Mouse (Mus musculus) hindbrain, embryonic 11.5 days (tissue): ENCODE data around the gene Tada2b. TPM values are rescaled to one million over a fixed set of nuclear protein-coding genes. Genes with fewer than 3 reads are reported as not detected.
A peak's percentile ranks its signal among the peaks of the same experiment; 100 is the strongest.

Source experiments
- ATAC-seq: fragments of 200-750 bp; cut with Nextera tagmentation; 2 replicates; pipeline ENCODE4 v1.8.0; 2017; ENCODE audit warnings: mild to moderate bottlenecking, moderate TSS enrichment, moderate library complexity; ENCODE audit not compliant: low FRiP score
- DNase-seq: peaks from one replicate; pipeline ENCODE4 v3.0.0-alpha.2; 2015; ENCODE audit warnings: low spot score
- H3K27ac ChIP-seq: fragments of 300-500 bp; sonication (generic); 2 replicates; pipeline ENCODE4 v1.5.1; 2014; ENCODE audit warnings: mild to moderate bottlenecking, low read depth, low read length
- H3K27me3 ChIP-seq: fragments of 300-500 bp; sonication (generic); 2 replicates; pipeline ENCODE4 v1.6.1; 2014; ENCODE audit warnings: mild to moderate bottlenecking, low read length, moderate library complexity, mixed read lengths; ENCODE audit not compliant: control insufficient read depth, insufficient read depth
- H3K36me3 ChIP-seq: fragments of 300-500 bp; sonication (generic); 2 replicates; pipeline ENCODE4 v1.6.1; 2014; ENCODE audit warnings: mild to moderate bottlenecking, low read length, moderate library complexity, mixed read lengths; ENCODE audit not compliant: control insufficient read depth, insufficient read depth
- H3K4me1 ChIP-seq: fragments of 300-500 bp; sonication (generic); replicated peaks from 2 replicates; pipeline ENCODE4 v1.6.1; 2014; ENCODE audit warnings: low read length, mixed read lengths; ENCODE audit not compliant: control insufficient read depth, insufficient read depth
- H3K4me2 ChIP-seq: fragments of 300-500 bp; sonication (generic); replicated peaks from 2 replicates; pipeline ENCODE4 v1.6.1; 2014; ENCODE audit warnings: mild to moderate bottlenecking, low read depth, low read length
- H3K4me3 ChIP-seq: fragments of 300-500 bp; sonication (generic); 2 replicates; pipeline ENCODE4 v1.5.1; 2014; ENCODE audit warnings: low read depth, low read length
- H3K9ac ChIP-seq: fragments of 300-500 bp; sonication (generic); 2 replicates; pipeline ENCODE4 v1.6.1; 2014; ENCODE audit warnings: low read depth, low read length
- H3K9me3 ChIP-seq: fragments of 300-500 bp; sonication (generic); 2 replicates; pipeline ENCODE4 v1.6.1; 2016; ENCODE audit warnings: low read length; ENCODE audit not compliant: control insufficient read depth
- WGBS: fragments of 180-500 bp; shearing (Covaris S2); extraction: QIAGEN DNeasy Blood & Tissue Kit; methylation state at CpG from one replicate; pipeline ENCODE4 v1.1.7; 2014; 5-methylcytosine and 5-hydroxymethylcytosine counted together
- polyA plus RNA-seq: library from polyadenylated mRNA; unstranded; fragments of >200 nt; fragmentation: Nextera tagmentation; extraction: Ambion mirVana; gene quantifications from 2 replicates; pipeline ENCODE4 v1.2.1, GENCODE M21; 2014

Tada2b gene
- polyA plus RNA-seq: 4.6 and 4.9 TPM in 2 replicates

DNA sequence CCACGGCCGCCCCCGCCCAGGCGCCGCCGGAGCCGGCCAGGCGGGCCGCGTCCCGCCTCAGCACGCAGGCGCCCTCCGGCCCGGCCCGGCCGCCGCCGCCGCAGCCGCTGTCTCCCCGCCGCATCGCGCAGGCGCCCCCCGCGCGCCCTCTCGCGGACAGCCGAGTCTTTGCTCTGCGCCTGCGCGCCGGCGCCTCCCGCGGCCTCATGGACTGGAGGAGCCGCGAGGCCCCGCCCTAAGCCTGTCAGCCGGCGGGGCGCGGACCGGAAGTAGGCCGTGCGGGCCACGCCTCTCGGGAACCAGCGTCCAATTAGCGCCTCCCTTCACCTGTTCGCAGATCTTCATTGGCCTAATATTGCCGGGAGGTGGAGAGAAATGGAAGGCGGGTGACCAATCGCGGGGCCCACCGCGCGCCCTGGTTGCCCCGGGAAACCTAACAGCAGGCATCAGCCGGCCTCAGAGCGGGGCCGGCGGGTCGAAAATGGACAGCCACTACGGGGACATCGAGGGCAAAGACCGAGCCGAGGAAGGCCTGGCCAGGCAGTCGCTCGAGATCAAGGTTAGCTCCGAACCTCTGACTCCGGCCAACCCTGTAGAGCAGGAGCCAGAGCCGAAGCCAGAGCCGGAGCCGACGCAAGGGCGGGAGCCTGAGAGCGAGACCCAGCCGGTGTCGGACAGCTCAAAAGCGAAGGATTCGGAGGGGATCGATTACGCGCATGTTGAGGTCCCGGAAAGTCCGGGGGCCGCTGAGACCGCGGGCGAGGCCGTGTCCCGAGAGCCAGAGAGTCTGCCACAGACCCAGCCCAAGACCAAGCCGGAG is at the start of gene Tada2b, which contains the start of gene Ccdc96:
Tada2b (minus strand) TSS at position 115 of the 820 bp plus-strand sequence.
Ccdc96 (plus strand) TSS at position 418 of the 820 bp plus-strand sequence.
- H3K4me3 ChIP-seq: peak within 1 kb of the TSS; percentile 88
- H3K36me3 ChIP-seq: no peaks in the 10 kb centered on the region
- H3K9me3 ChIP-seq: no peaks in the 10 kb centered on the region
- peak within 1 kb of the TSS; percentile 96 for H3K4me2 ChIP-seq
- ATAC-seq (peak; percentile 97), DNase-seq (peak; percentile 98)
- no peaks in the 10 kb centered on the region; the same call in 1 of the 2 replicates for H3K27me3 ChIP-seq
- under 1% methylated on average over 74 of the region's 97 CpGs for WGBS
- H3K27ac ChIP-seq: peak within 1 kb of the TSS; percentile 70
- H3K9ac ChIP-seq: peak within 1 kb of the TSS; percentile 93
- peaks cover 12% of the 10 kb centered on the region for H3K4me1 ChIP-seq

DNA sequence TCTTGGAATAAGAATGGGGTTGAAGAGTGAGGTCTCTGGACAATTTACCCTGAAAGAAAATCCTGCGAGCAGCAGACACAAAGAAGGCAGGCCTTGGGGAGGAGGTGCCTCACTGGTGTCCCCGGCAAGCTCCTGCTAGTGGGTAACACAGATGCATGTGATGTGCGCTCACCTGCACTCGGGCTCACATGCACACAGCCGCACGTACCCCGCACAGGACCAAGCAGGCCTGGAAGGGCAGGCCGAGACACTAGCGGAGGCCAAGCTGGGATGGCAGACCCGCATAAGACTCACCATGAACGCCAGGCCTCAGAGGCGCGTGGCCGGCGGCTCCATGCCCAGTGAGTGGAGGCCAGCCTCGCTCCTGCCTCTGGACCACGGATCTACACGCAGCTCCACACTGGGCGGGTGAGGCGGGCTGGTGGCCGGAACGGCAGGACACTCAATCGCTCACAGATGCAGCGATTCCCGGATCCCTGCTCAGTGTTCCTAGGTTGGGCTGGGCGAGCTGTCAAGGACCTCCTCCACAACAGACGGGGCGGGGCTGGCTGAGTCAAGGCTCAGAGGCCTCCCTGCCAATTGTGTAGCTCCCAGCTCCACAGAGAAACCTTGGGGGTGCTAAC is 46.2 kb upstream of the Tada2b start:
- no peaks in the 10 kb centered on the region; the same call in 1 of the 2 replicates for H3K4me1 ChIP-seq
- no peaks in the 10 kb centered on the region for H3K27me3 ChIP-seq
- peak overlapping the region; percentile 90 for H3K9ac ChIP-seq
- ATAC-seq: peak; percentile 97
- under 1% methylated on average over 28 of the region's 28 CpGs for WGBS
- H3K27ac ChIP-seq: peak overlapping the region; percentile 77
- no peaks in the 10 kb centered on the region for H3K36me3 ChIP-seq
- H3K4me3 ChIP-seq: peak overlapping the region; percentile 79
- peak overlapping the region; percentile 83 for H3K4me2 ChIP-seq
- peak; percentile 94 for DNase-seq
- H3K9me3 ChIP-seq: no peaks in the 10 kb centered on the region

GRCm38 (mm10) chr5:36529698-36530097 is 45.6 kb upstream of the Tada2b start:
- Histone ChIP-seq H3K27me3 (no peaks in the 10 kb centered on the region), H3K4me3 (peak overlapping the region; percentile 79)
- ATAC-seq: no peak; the same call in 1 of the 2 replicates

GRCm38 (mm10) chr5:36526921-36527320 is 42.8 kb upstream of the Tada2b start:
- no peak overlapping the region for H3K27ac ChIP-seq
- H3K27me3 ChIP-seq: no peaks in the 10 kb centered on the region
- H3K4me3 ChIP-seq: no peak overlapping the region
- no peaks in the 10 kb centered on the region; the same call in 1 of the 2 replicates for H3K4me1 ChIP-seq
- no peaks in the 10 kb centered on the region for H3K36me3 ChIP-seq
- H3K9me3 ChIP-seq: no peaks in the 10 kb centered on the region
- WGBS: 87% methylated on average over 2 of the region's 2 CpGs
- H3K9ac ChIP-seq: no peak overlapping the region
- no peak overlapping the region for H3K4me2 ChIP-seq
- ATAC-seq: no peak
- no peak for DNase-seq

More at GRCm38 (mm10) chr5:36529698-36530097, 45.6 kb upstream of the Tada2b start:
- Histone ChIP-seq H3K4me1 (no peaks in the 10 kb centered on the region; the same call in 1 of the 2 replicates), H3K36me3 (no peaks in the 10 kb centered on the region), H3K9ac (peak overlapping the region; percentile 90), H3K27ac (peak overlapping the region; percentile 77; the same call in 1 of the 2 replicates), H3K4me2 (peak overlapping the region; percentile 83), H3K9me3 (no peaks in the 10 kb centered on the region)
- peak; percentile 16 for DNase-seq
- 10% methylated on average over 5 of the region's 5 CpGs for WGBS

DNA sequence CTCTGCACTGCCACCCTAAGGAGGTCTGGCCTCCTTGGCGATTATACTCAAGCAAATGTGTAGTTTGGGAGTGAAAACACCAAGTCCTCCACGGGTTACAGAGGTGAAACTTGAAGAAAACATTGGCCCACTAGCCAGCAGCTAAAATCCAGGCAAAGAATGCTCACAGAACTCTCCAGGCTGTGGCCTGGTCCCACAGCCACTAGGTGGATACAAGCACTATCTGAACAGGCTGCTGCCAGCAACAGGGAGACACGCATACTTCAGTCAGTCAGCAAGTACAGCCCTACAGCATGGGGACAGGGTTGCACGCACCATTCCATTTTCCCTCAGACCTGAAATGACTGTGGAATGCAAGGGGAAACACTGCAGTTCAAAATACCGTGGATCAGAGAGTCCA is 42.2 kb upstream of the Tada2b start:
- Histone ChIP-seq H3K27me3 (no peaks in the 10 kb centered on the region), H3K4me3 (no peak overlapping the region), H3K4me1 (no peaks in the 10 kb centered on the region; the same call in 1 of the 2 replicates), H3K4me2 (no peak overlapping the region), H3K27ac (no peak overlapping the region), H3K9me3 (no peaks in the 10 kb centered on the region), H3K36me3 (no peaks in the 10 kb centered on the region), H3K9ac (no peak overlapping the region)
- no peak for DNase-seq
- WGBS: 86% methylated on average over 5 of the region's 5 CpGs
- no peak for ATAC-seq

- Histone ChIP-seq H3K9me3 (no peaks in the 10 kb centered on the region), H3K9ac (no peak overlapping the region), H3K36me3 (peaks cover 4% of the 10 kb centered on the region; the same call in 1 of the 2 replicates), H3K27me3 (no peaks in the 10 kb centered on the region), H3K27ac (no peak overlapping the region), H3K4me1 (no peaks in the 10 kb centered on the region; the same call in 1 of the 2 replicates), H3K4me2 (no peak overlapping the region), H3K4me3 (no peak overlapping the region)
- 77% methylated on average over 2 of the region's 2 CpGs for WGBS
- DNase-seq (no peak), ATAC-seq (no peak)
These were observed 41.1 kb upstream of the Tada2b start for GRCm38 (mm10) chr5:36525216-36525615.

GRCm38 (mm10) chr5:36523219-36523703 is 39.2 kb upstream of the Tada2b start:
- 86% methylated on average over 5 of the region's 5 CpGs for WGBS
- H3K4me2 ChIP-seq: no peak overlapping the region
- no peaks in the 10 kb centered on the region for H3K9me3 ChIP-seq
- H3K4me1 ChIP-seq: no peaks in the 10 kb centered on the region
- H3K4me3 ChIP-seq: no peak overlapping the region
- DNase-seq (no peak), ATAC-seq (no peak)
- H3K9ac ChIP-seq: no peak overlapping the region
- no peaks in the 10 kb centered on the region for H3K27me3 ChIP-seq
- H3K27ac ChIP-seq: no peak overlapping the region
- peaks cover 7% of the 10 kb centered on the region; the same call in 1 of the 2 replicates for H3K36me3 ChIP-seq

GRCm38 (mm10) chr5:36522782-36523181 is 38.7 kb upstream of the Tada2b start:
- ATAC-seq (no peak), DNase-seq (no peak)
- no peak overlapping the region for H3K9ac ChIP-seq
- H3K4me2 ChIP-seq: no peak overlapping the region
- H3K36me3 ChIP-seq: peaks cover 9% of the 10 kb centered on the region; the same call in 1 of the 2 replicates
- no peak overlapping the region for H3K27ac ChIP-seq
- WGBS: 86% methylated on average over 2 of the region's 2 CpGs
- H3K4me1 ChIP-seq: no peaks in the 10 kb centered on the region
- no peaks in the 10 kb centered on the region for H3K27me3 ChIP-seq
- H3K9me3 ChIP-seq: no peaks in the 10 kb centered on the region
- H3K4me3 ChIP-seq: no peak overlapping the region
